Mouse (Mus musculus): ENCODE measurements around the gene Rhbg. TPM values are rescaled to one million over a fixed set of nuclear protein-coding genes. Genes with fewer than 3 reads are reported as not detected.
"Not testable (repeated sequence)": the region's sequence is repeated elsewhere in the genome, so short reads cannot be mapped to it uniquely, and the experiment has no call there.

The Rhbg gene
- total and polyA plus RNA-seq, 3 experiments: not detected

DNA sequence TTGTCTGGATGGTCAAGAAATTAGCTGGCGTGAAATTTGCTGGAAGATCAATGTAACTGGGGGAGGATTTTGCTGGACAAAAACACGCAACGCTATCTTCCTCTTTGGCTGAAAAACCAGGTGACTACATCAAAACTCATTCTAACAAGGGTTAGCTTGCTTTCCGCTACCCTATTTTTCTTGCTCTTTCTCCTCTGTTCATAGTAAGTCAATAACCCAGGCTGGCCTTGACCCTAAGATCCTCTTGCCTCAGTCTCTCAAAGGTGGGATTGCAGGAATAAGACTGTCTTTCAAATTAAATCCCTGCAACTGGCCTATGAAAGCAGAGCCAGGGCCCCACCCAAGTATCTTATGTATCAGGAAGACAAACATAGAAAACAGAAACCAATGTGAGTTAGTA, 32.6 kb upstream of the Rhbg start, which contains the start of gene Gm38392:
TSS of gene Gm38392 (minus strand) at position 101 of the 400 bp plus-strand sequence.
- Histone ChIP-seq H3K27ac (ENCODE audit: control insufficient read depth, low read depth, low read length) (no peak within 1 kb of the TSS), H3K9me3 (replicated peaks; ENCODE audit: insufficient read depth, low read length) (no peaks in the 10 kb centered on the region), H3K9ac (ENCODE audit: control insufficient read depth, low read depth, low read length, poor library complexity, severe bottlenecking) (no peak within 1 kb of the TSS), H3K36me3 (ENCODE audit: control insufficient read depth in 1 of 2, insufficient read depth in 2 of 2, low read length in 2 of 2) (peaks cover 0 to 2% of the 10 kb centered on the region in 2 experiments; a peak in 1 of 4 replicates), H3K4me3 (ENCODE audit: control insufficient read depth in 1 of 2, insufficient read depth in 1 of 2, low read depth in 2 of 2, low read length in 2 of 2) (no peak within 1 kb of the TSS), H3K27me3 (ENCODE audit: control insufficient read depth in 1 of 2, insufficient read depth in 2 of 2, low read length in 2 of 2) (no peaks in the 10 kb centered on the region), H3K4me1 (ENCODE audit: control insufficient read depth in 1 of 2, insufficient read depth in 2 of 2, low read length in 2 of 2) (no peaks in the 10 kb centered on the region), H3K79me2 (ENCODE audit: control insufficient read depth, insufficient read depth, low read length, poor library complexity) (no peaks in the 10 kb centered on the region)
- TF ChIP-seq USF2 (IDR thresholded peaks at IDR 0.05; ENCODE audit: borderline replicate concordance in 1 of 2, insufficient read depth in 1 of 2, low read depth in 1 of 2, low read length in 2 of 2) (no peak), TCF12 (IDR thresholded peaks at IDR 0.05; ENCODE audit: low read depth, low read length) (no peak), POLR2AphosphoS2 (IDR thresholded peaks at IDR 0.05; ENCODE audit: low read length) (no peak), GABPA (IDR thresholded peaks at IDR 0.05; ENCODE audit: low read depth, low read length) (no peak), ZC3H11A (IDR thresholded peaks at IDR 0.05; ENCODE audit: low read depth, low read length) (no peak), MEF2A (IDR thresholded peaks at IDR 0.05; ENCODE audit: extremely low read depth, insufficient replicate concordance, low read depth, low read length, poor library complexity, severe bottlenecking) (no peak), ELF1 (IDR thresholded peaks at IDR 0.05; ENCODE audit: low read depth, low read length) (no peak), E2F4 (IDR thresholded peaks at IDR 0.05; ENCODE audit: borderline replicate concordance, low read depth, low read length) (no peak), RCOR1 (IDR thresholded peaks at IDR 0.05; ENCODE audit: low read depth, low read length) (no peak), UBTF (IDR thresholded peaks at IDR 0.05; ENCODE audit: borderline replicate concordance, insufficient read depth, low read depth, low read length) (no peak), GATA1 (IDR thresholded peaks at IDR 0.05; ENCODE audit: low read depth, low read length) (no peak), CTCF (IDR thresholded peaks at IDR 0.05 in 2 of 3, conservative IDR thresholded peaks at IDR 0.05 in 1 of 3; ENCODE audit: control insufficient read depth in 1 of 3, insufficient read depth in 1 of 3, low read depth in 2 of 3, low read length in 3 of 3, poor library complexity in 1 of 3, severe bottlenecking in 1 of 3) (no peak), POLR2AphosphoS5 (IDR thresholded peaks at IDR 0.05; ENCODE audit: borderline replicate concordance, low read depth, low read length) (no peak), MYB (IDR thresholded peaks at IDR 0.05; ENCODE audit: low read depth, low read length) (no peak), TAL1 (IDR thresholded peaks at IDR 0.05; ENCODE audit: low read length) (no peak)
- no peak for DNase-seq (ENCODE audit: low read depth, low spot score)

DNA sequence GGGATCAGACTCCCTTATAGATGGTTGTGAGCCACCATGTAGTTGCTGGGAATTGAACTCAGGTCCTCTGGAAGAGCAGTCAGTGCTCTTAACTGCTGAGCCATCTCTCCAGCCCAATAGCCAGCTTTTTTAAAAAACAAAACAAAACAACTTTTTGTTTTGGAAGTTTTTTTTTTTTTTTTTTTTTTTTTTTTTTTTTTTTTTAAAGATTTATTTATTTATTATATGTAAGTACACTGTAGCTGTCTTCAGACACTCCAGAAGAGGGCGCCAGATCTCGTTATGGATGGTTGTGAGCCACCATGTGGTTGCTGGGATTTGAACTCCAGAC, 31.0 kb upstream of the Rhbg start:
- H3K4me3 ChIP-seq (ENCODE audit: control insufficient read depth in 1 of 2, insufficient read depth in 1 of 2, low read depth in 2 of 2, low read length in 2 of 2); H3K79me2 ChIP-seq (ENCODE audit: control insufficient read depth, insufficient read depth, low read length, poor library complexity); H3K36me3 ChIP-seq (ENCODE audit: control insufficient read depth in 1 of 2, insufficient read depth in 2 of 2, low read length in 2 of 2); H3K9ac ChIP-seq (ENCODE audit: control insufficient read depth, low read depth, low read length, poor library complexity, severe bottlenecking); H3K27me3 ChIP-seq (ENCODE audit: control insufficient read depth in 1 of 2, insufficient read depth in 2 of 2, low read length in 2 of 2); H3K4me1 ChIP-seq (ENCODE audit: control insufficient read depth in 1 of 2, insufficient read depth in 2 of 2, low read length in 2 of 2); DNase-seq (ENCODE audit: low read depth, low spot score); H3K9me3 ChIP-seq (replicated peaks; ENCODE audit: insufficient read depth, low read length); H3K27ac ChIP-seq (ENCODE audit: control insufficient read depth, low read depth, low read length): not testable (repeated sequence)
- TF ChIP-seq ZNF384 (IDR thresholded peaks at IDR 0.05; ENCODE audit: low read depth, low read length): peak; percentile 75

DNA sequence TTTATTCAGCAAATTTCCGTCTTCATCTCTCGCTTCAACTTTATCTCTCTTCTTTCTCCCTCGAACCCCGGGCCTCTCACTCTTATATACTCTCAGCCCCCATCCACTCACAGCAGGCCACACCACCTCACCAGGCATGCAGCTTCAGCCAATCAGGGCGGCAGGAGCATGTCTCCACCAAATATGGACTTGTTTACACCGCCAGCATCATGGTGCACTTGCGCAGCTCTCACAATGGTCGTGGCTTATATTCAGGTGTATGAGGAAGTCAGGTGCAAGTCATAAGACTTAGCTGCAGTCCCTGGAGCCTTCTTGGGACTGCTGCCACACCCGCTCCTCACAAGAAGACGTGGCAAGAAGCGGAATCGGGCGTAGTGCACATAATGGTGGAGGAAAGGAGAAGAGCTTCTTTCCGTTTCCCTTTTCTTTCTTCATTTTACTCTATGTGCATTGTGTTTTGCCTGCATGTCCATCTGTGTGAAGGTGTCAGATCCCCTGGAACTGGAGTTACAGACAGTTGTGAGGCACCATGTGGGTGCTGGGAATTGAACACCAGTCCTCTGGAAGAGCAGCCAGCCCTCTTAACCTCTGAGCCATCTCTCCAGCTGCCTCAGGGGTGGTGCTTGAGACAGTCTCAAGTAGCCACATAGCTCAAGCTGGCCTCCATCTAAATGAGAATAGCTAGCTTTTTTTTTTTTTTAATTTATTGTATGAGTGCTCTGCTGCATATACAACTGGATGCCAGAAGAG, 30.5 kb upstream of the Rhbg start:
- H3K79me2 ChIP-seq (ENCODE audit: control insufficient read depth, insufficient read depth, low read length, poor library complexity); H3K36me3 ChIP-seq (ENCODE audit: control insufficient read depth in 1 of 2, insufficient read depth in 2 of 2, low read length in 2 of 2); H3K4me3 ChIP-seq (ENCODE audit: control insufficient read depth in 1 of 2, insufficient read depth in 1 of 2, low read depth in 2 of 2, low read length in 2 of 2); H3K9ac ChIP-seq (ENCODE audit: control insufficient read depth, low read depth, low read length, poor library complexity, severe bottlenecking); H3K27ac ChIP-seq (ENCODE audit: control insufficient read depth, low read depth, low read length); H3K27me3 ChIP-seq (ENCODE audit: control insufficient read depth in 1 of 2, insufficient read depth in 2 of 2, low read length in 2 of 2); H3K9me3 ChIP-seq (replicated peaks; ENCODE audit: insufficient read depth, low read length); DNase-seq (ENCODE audit: low read depth, low spot score); H3K4me1 ChIP-seq (ENCODE audit: control insufficient read depth in 1 of 2, insufficient read depth in 2 of 2, low read length in 2 of 2): not testable (repeated sequence)

DNA sequence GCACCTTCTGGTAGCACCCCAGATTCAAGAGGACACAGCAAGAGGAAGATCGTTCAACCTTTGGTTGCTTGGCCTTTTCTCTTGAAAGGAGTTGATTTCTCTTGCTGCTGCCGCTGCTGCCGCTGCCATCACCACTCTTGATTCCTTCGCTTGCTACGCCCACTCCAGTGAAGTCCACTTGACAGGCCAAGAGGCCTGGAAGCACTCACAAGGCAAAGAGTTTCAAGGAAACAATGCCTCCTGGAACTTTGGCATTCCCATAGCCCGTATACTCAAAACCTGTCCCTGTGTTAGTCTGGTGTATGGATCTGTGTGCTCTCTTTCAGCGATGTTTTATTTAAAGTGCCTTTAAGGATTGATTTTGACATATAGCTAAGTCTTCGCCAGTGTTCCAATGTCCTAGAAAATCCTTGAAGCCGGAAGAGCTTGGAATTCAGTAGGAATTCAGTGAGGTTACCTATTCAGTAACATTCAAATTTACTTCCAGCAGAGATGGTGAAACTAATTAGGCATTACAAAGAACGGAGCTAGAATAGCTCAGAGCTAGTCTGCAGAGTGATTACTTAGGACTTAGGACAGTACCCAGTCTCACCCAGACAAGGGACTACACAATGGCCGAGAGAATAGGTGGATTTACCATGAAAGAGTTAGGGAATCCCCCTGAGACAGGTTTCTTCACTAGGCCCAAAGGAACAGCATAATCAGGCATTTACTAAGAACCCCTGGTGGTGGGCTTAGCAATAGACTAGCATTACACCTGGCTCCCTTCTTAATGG, 26.8 kb upstream of the Rhbg start:
- H3K27ac ChIP-seq (ENCODE audit: control insufficient read depth, low read depth, low read length); H3K36me3 ChIP-seq (ENCODE audit: control insufficient read depth in 1 of 2, insufficient read depth in 2 of 2, low read length in 2 of 2); DNase-seq (ENCODE audit: low read depth, low spot score): not testable (repeated sequence)

More for the DNA sequence above, 26.8 kb upstream of the Rhbg start:
- H3K4me1 ChIP-seq (ENCODE audit: control insufficient read depth in 1 of 2, insufficient read depth in 2 of 2, low read length in 2 of 2); H3K9me3 ChIP-seq (replicated peaks; ENCODE audit: insufficient read depth, low read length); H3K4me3 ChIP-seq (ENCODE audit: control insufficient read depth in 1 of 2, insufficient read depth in 1 of 2, low read depth in 2 of 2, low read length in 2 of 2); H3K79me2 ChIP-seq (ENCODE audit: control insufficient read depth, insufficient read depth, low read length, poor library complexity); H3K9ac ChIP-seq (ENCODE audit: control insufficient read depth, low read depth, low read length, poor library complexity, severe bottlenecking); H3K27me3 ChIP-seq (ENCODE audit: control insufficient read depth in 1 of 2, insufficient read depth in 2 of 2, low read length in 2 of 2): not testable (repeated sequence)

All from MEL (cell line).